Mouse (Mus musculus): ENCODE measurements at regions not wholly inside any gene's neighbourhood (a gene's known extent, or its start where the extent isn't known, plus 50 kb on each side); places are given as distances from the start of the nearest gene placed in this dataset.

DNA sequence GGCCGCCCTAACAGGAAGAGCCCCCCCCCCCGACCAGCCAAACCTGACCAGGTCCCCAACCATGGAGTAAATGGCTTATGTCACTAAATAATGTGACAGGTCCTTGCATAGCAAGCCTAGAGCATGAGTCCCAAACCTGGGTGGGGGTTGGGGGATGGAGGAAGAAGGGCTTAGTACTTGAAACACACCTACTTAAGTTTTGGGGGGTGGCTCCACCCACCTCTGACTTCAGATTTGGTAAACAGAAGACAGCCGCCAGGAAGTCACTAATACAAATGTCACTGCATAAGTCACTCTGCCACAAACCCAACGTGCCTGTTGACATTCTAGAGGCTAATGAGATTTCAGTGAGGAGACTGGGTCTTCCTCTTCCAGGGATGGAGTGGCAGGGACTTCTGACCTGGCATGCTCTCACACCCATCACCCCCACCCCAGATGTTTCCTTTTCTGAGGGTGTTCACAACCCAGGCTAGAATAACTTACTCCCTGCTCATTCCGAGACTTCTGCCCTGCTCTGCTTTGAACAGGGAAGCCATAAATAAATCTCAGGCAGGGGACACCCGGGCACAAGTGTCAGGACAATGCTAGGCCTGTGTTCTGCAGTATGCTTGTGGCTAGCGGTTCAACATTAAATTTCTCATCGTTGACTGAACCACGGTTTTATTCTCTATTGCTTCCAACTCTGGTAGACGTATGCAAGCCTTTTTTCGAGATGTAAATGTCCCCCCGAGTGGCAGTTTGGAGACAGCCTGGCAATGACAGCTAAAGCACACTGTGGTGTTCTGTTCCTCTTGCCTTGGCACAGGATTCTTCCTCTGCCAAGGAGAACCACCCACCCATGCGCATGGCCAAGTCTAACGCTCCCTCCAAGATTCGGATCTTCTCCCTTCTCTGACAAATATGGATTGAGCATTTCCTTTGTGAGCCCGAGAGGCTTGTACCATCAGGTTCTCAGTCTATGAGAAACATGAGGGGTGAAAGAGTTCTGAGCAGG is 161.6 kb upstream of the Dyrk2 start:
- TF ChIP-seq CTCF (IDR thresholded peaks at IDR 0.05; ENCODE audit: low read depth) (no peak), EP300 (optimal IDR thresholded peaks at IDR 0.05) (no peak)

Measured in stomach, postnatal 0 days (tissue).